Mouse (Mus musculus) erythroblast, embryonic 14.5 days (primary cell): ENCODE data around the gene Spns2. TPM values are rescaled to one million over a fixed set of nuclear protein-coding genes. Genes with fewer than 3 reads are reported as not detected.

ENCODE experiments used
- H3K27me3 ChIP-seq: 2 replicates; pipeline ENCODE4 v1.6.1; 2012; ENCODE audit warnings: inconsistent platforms; ENCODE audit not compliant: control insufficient read depth
- H3K36me3 ChIP-seq: 2 replicates; pipeline ENCODE4 v1.6.1; 2012; ENCODE audit warnings: mild to moderate bottlenecking, inconsistent platforms; ENCODE audit not compliant: control insufficient read depth
- H3K4me1 ChIP-seq: 2 replicates; pipeline ENCODE4 v1.6.1; 2012; ENCODE audit warnings: inconsistent platforms; ENCODE audit not compliant: control insufficient read depth
- H3K4me3 ChIP-seq: replicated peaks from 2 replicates; pipeline ENCODE3; 2012; ENCODE audit warnings: moderate library complexity, mild to moderate bottlenecking, inconsistent platforms
- H3K9me3 ChIP-seq: 2 replicates; pipeline ENCODE4 v1.6.1; 2012; ENCODE audit warnings: low read length, inconsistent platforms, mixed read lengths; ENCODE audit not compliant: control insufficient read depth
- GATA1 ChIP-seq: IDR thresholded peaks from 2 replicates; pipeline ENCODE4 v1.6.1; 2012; ENCODE audit warnings: low read length, inconsistent platforms, mixed read lengths
- TAL1 ChIP-seq: IDR thresholded peaks from 3 replicates; pipeline ENCODE4 v1.6.1; 2012; ENCODE audit warnings: low read length, inconsistent platforms, mixed read lengths
- polyA plus RNA-seq: library from polyadenylated mRNA; stranded (reverse); fragments of >175 nt; gene quantifications from 2 replicates; pipeline ENCODE4 v1.2.3, GENCODE M21; 2012

Gene Spns2
- polyA plus RNA-seq, 1 experiment, result 0.10 TPM

GRCm38 (mm10) chr11:72421518-72422278 lies 68.0 kb downstream of the Spns2 start:
- no peaks in the 10 kb centered on the region for H3K27me3 ChIP-seq
- no peaks in the 10 kb centered on the region for H3K36me3 ChIP-seq
- H3K9me3 ChIP-seq, result no peaks in the 10 kb centered on the region
- peaks cover 6% of the 10 kb centered on the region for H3K4me1 ChIP-seq
- TF ChIP-seq TAL1 (no peak), GATA1 (no peak)
- no peak overlapping the region for H3K4me3 ChIP-seq

- no peaks in the 10 kb centered on the region for H3K27me3 ChIP-seq
- no peaks in the 10 kb centered on the region for H3K9me3 ChIP-seq
- H3K4me3 ChIP-seq, result no peak overlapping the region
- peaks cover 16% of the 10 kb centered on the region for H3K4me1 ChIP-seq
- H3K36me3 ChIP-seq, result no peaks in the 10 kb centered on the region
- TF ChIP-seq TAL1, result no peak
- no peak for TF ChIP-seq GATA1
Measured at GRCm38 (mm10) chr11:72420460-72421122, 69.1 kb downstream of the Spns2 start.

GRCm38 (mm10) chr11:72419006-72419405 lies 70.7 kb downstream of the Spns2 start:
- no peak overlapping the region for H3K4me3 ChIP-seq
- no peaks in the 10 kb centered on the region for H3K36me3 ChIP-seq
- peaks cover 32% of the 10 kb centered on the region for H3K4me1 ChIP-seq
- H3K27me3 ChIP-seq, result peaks cover under 1% of the 10 kb centered on the region
- H3K9me3 ChIP-seq, result no peaks in the 10 kb centered on the region
- no peak for TF ChIP-seq TAL1
- TF ChIP-seq GATA1, result no peak

GRCm38 (mm10) chr11:72418227-72418626 lies 71.5 kb downstream of the Spns2 start:
- peaks cover 39% of the 10 kb centered on the region for H3K4me1 ChIP-seq
- no peaks in the 10 kb centered on the region for H3K36me3 ChIP-seq
- no peak for TF ChIP-seq TAL1
- no peak for TF ChIP-seq GATA1
- no peak overlapping the region for H3K4me3 ChIP-seq
- H3K9me3 ChIP-seq, result no peaks in the 10 kb centered on the region
- peaks cover 3% of the 10 kb centered on the region for H3K27me3 ChIP-seq

- TF ChIP-seq TAL1 (no peak), GATA1 (no peak)
- peaks cover 3% of the 10 kb centered on the region for H3K27me3 ChIP-seq
- H3K4me1 ChIP-seq, result peaks cover 39% of the 10 kb centered on the region
- no peaks in the 10 kb centered on the region for H3K9me3 ChIP-seq
- H3K36me3 ChIP-seq, result no peaks in the 10 kb centered on the region
- no peak overlapping the region for H3K4me3 ChIP-seq
Measured at GRCm38 (mm10) chr11:72417376-72417775, 72.3 kb downstream of the Spns2 start.

GRCm38 (mm10) chr11:72416666-72417065 lies 73.0 kb downstream of the Spns2 start:
- TF ChIP-seq GATA1 (no peak), TAL1 (no peak)

GRCm38 (mm10) chr11:72415155-72415554 lies 74.5 kb downstream of the Spns2 start:
- TF ChIP-seq GATA1, result peak; percentile 63
- peak; percentile 69 for TF ChIP-seq TAL1
- Histone ChIP-seq H3K4me1 (peaks cover 54% of the 10 kb centered on the region), H3K27me3 (peaks cover 22% of the 10 kb centered on the region), H3K4me3 (peak overlapping the region; percentile 10), H3K36me3 (no peaks in the 10 kb centered on the region), H3K9me3 (no peaks in the 10 kb centered on the region)

More at GRCm38 (mm10) chr11:72416666-72417065, 73.0 kb downstream of the Spns2 start:
- Histone ChIP-seq H3K27me3 (peaks cover 8% of the 10 kb centered on the region), H3K36me3 (no peaks in the 10 kb centered on the region), H3K4me3 (no peak overlapping the region), H3K4me1 (peaks cover 41% of the 10 kb centered on the region), H3K9me3 (no peaks in the 10 kb centered on the region)

- H3K27me3 ChIP-seq, result peaks cover 26% of the 10 kb centered on the region
Measured at GRCm38 (mm10) chr11:72413601-72414190, 76.0 kb downstream of the Spns2 start.

GRCm38 (mm10) chr11:72413016-72413415 lies 76.7 kb downstream of the Spns2 start:
- Histone ChIP-seq H3K27me3 (peaks cover 26% of the 10 kb centered on the region), H3K9me3 (no peaks in the 10 kb centered on the region), H3K4me1 (peaks cover 59% of the 10 kb centered on the region), H3K4me3 (no peak overlapping the region), H3K36me3 (no peaks in the 10 kb centered on the region)
- TF ChIP-seq TAL1, result no peak
- TF ChIP-seq GATA1, result no peak

More at GRCm38 (mm10) chr11:72413601-72414190, 76.0 kb downstream of the Spns2 start:
- TF ChIP-seq TAL1 (no peak), GATA1 (no peak)
- peaks cover 56% of the 10 kb centered on the region for H3K4me1 ChIP-seq
- no peaks in the 10 kb centered on the region for H3K9me3 ChIP-seq
- H3K4me3 ChIP-seq, result no peak overlapping the region
- H3K36me3 ChIP-seq, result no peaks in the 10 kb centered on the region
